Mouse (Mus musculus) limb, embryonic 14.5 days (tissue): ENCODE measurements at regions not wholly inside any gene's neighbourhood (a gene's known extent, or its start where the extent isn't known, plus 50 kb on each side); places are given as distances from the start of the nearest gene placed in this dataset.
"Not testable (repeated sequence)": the region's sequence is repeated elsewhere in the genome, so short reads cannot be mapped to it uniquely, and the experiment has no call there.

Experiments
- ATAC-seq: fragments of 200-750 bp; cut with Nextera tagmentation; 2 replicates; pipeline ENCODE4 v1.8.0; 2017; ENCODE audit warnings: low read depth, moderate number of reproducible peaks, moderate TSS enrichment; ENCODE audit not compliant: low FRiP score
- DNase-seq: peaks from one replicate; pipeline ENCODE4 v3.0.0-alpha.2; 2015; ENCODE audit warnings: low spot score
- H3K27ac ChIP-seq: fragments of 300-500 bp; sonication (generic); replicated peaks from 2 replicates; pipeline ENCODE4 v1.5.1; 2014; ENCODE audit warnings: low read depth, mild to moderate bottlenecking, low read length, moderate library complexity, mixed read lengths
- H3K27me3 ChIP-seq: fragments of 300-500 bp; sonication (generic); 2 replicates; pipeline ENCODE4 v1.6.1; 2014; ENCODE audit warnings: low read length, mixed read lengths; ENCODE audit not compliant: control insufficient read depth, insufficient read depth
- H3K36me3 ChIP-seq: fragments of 300-500 bp; sonication (generic); 2 replicates; pipeline ENCODE4 v1.6.1; 2014; ENCODE audit warnings: mild to moderate bottlenecking, low read length, moderate library complexity, mixed read lengths; ENCODE audit not compliant: control insufficient read depth, insufficient read depth
- H3K4me1 ChIP-seq: fragments of 300-500 bp; sonication (generic); 2 replicates; pipeline ENCODE4 v1.6.1; 2014; ENCODE audit warnings: antibody characterized with exemption, low read length, mixed read lengths; ENCODE audit not compliant: control insufficient read depth, insufficient read depth
- H3K4me2 ChIP-seq: fragments of 300-500 bp; sonication (generic); replicated peaks from 2 replicates; pipeline ENCODE4 v1.6.1; 2014; ENCODE audit warnings: low read depth, mild to moderate bottlenecking, low read length, moderate library complexity; ENCODE audit not compliant: severe bottlenecking
- H3K4me3 ChIP-seq: fragments of 300-500 bp; sonication (generic); replicated peaks from 2 replicates; pipeline ENCODE4 v1.5.1; 2014; ENCODE audit warnings: low read length
- H3K9ac ChIP-seq: fragments of 300-500 bp; sonication (generic); 2 replicates; pipeline ENCODE4 v1.6.1; 2014; ENCODE audit warnings: mild to moderate bottlenecking, low read depth, low read length, moderate library complexity; ENCODE audit not compliant: severe bottlenecking
- H3K9me3 ChIP-seq: fragments of 300-500 bp; sonication (generic); 2 replicates; pipeline ENCODE4 v1.6.1; 2016; ENCODE audit warnings: low read length; ENCODE audit not compliant: control insufficient read depth
- POLR2A ChIP-seq: fragments of 200-500 bp; IDR thresholded peaks from 2 replicates; pipeline ENCODE4 v1.8.0; 2012; ENCODE audit warnings: inconsistent platforms, mild to moderate bottlenecking, moderate library complexity, borderline replicate concordance; ENCODE audit not compliant: insufficient read depth, insufficient read length; ENCODE audit errors: extremely low read depth
- WGBS: fragments of 180-500 bp; shearing (Covaris S2); extraction: QIAGEN DNeasy Blood & Tissue Kit; methylation state at CpG from one replicate; pipeline ENCODE4 v1.1.7; 2014; 5-methylcytosine and 5-hydroxymethylcytosine counted together

- DNase-seq (no peak), ATAC-seq (no peak)
- WGBS: 80% methylated on average over 3 of the region's 3 CpGs
- no peaks in the 10 kb centered on the region for H3K9me3 ChIP-seq
- no peak overlapping the region for H3K27ac ChIP-seq
- TF ChIP-seq POLR2A: no peak
- no peaks in the 10 kb centered on the region for H3K4me1 ChIP-seq
- no peak overlapping the region for H3K9ac ChIP-seq
- H3K36me3 ChIP-seq: no peaks in the 10 kb centered on the region
- H3K4me3 ChIP-seq: no peak overlapping the region
- no peaks in the 10 kb centered on the region for H3K27me3 ChIP-seq
- no peak overlapping the region for H3K4me2 ChIP-seq
Measured at GRCm38 (mm10) chr17:62135050-62135449, 746.1 kb downstream of the Efna5 start.

- DNase-seq, H3K4me3 ChIP-seq, ATAC-seq, H3K9ac ChIP-seq, H3K27me3 ChIP-seq, H3K9me3 ChIP-seq, H3K36me3 ChIP-seq, H3K4me2 ChIP-seq, H3K27ac ChIP-seq, H3K4me1 ChIP-seq: not testable (repeated sequence)
- 99% methylated on average over 3 of the region's 3 CpGs for WGBS
Measured at GRCm38 (mm10) chr17:62111703-62112102, 769.4 kb downstream of the Efna5 start.

DNA sequence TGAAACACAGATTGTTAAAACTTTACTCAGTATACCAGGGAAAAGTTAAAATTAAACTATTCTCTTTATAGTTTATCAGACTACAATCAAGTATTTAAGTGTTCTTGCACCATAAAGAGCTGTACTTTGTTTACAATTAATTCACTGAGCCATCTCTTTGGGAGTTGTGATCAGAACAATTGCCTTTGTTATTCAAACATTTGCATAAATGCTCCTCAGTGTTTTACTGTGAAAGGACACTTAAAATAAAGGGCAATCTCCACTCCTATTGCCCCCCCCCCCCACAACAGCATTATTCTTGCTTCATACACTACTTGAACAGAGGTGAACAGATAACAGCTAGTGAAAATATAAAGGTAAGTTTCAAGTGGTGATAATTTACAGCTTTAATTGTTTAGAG, 772.1 kb downstream of the Efna5 start:
- no peak for TF ChIP-seq POLR2A
- H3K4me3 ChIP-seq: no peak overlapping the region
- no peaks in the 10 kb centered on the region for H3K27me3 ChIP-seq
- H3K4me1 ChIP-seq: no peaks in the 10 kb centered on the region
- H3K9ac ChIP-seq: no peak overlapping the region
- H3K9me3 ChIP-seq: no peaks in the 10 kb centered on the region
- H3K36me3 ChIP-seq: no peaks in the 10 kb centered on the region
- no peak overlapping the region for H3K27ac ChIP-seq
- H3K4me2 ChIP-seq: no peak overlapping the region
- ATAC-seq (no peak), DNase-seq (no peak)

DNA sequence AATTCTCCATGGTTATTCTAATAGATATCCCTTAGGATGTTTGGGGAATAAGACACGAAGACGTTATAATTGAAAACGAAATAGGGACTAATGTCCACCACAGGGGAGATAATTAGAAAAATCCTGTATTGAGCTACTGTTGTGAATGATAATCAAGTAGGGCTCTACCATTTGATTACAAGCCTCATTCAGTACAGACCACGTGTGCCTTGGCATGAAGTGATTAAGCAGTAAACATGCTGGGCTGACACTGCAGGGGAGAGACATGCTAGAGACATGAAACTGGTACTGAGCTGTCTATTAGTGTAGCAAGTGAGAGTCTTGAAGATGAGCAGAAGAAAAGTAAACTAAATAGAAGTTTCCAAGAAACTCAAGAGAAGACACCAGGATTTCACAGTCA, 797.8 kb downstream of the Efna5 start:
- Histone ChIP-seq H3K27me3 (no peaks in the 10 kb centered on the region), H3K9me3 (no peaks in the 10 kb centered on the region), H3K4me1 (no peaks in the 10 kb centered on the region), H3K27ac (no peak overlapping the region), H3K9ac (no peak overlapping the region), H3K4me2 (no peak overlapping the region), H3K4me3 (no peak overlapping the region), H3K36me3 (no peaks in the 10 kb centered on the region)
- DNase-seq (no peak), ATAC-seq (no peak)
- 73% methylated on average over 4 of the region's 4 CpGs for WGBS
- no peak for TF ChIP-seq POLR2A

DNA sequence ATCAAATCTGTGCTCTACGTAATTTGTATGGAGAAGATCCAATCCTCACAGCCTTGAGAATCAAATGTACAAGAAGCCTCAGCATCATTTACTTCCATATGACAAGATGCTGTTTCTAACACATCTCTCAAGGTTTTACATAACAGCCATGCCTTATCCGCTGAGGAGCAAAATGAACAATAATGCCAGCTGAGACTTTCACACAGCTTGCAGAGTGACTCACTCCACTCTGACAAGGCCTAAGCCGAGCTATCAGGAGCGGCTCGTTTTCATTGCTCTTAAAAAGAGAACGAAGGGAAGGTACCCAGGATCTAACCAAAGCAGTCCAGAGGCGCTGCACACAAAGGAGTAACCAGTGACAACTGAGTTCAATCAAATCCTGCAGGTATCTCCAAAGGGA, 803.5 kb downstream of the Efna5 start:
- no peak overlapping the region for H3K4me2 ChIP-seq
- TF ChIP-seq POLR2A: no peak
- ATAC-seq (no peak), DNase-seq (no peak)
- no peak overlapping the region for H3K4me3 ChIP-seq
- 77% methylated on average over 7 of the region's 7 CpGs for WGBS
- H3K27ac ChIP-seq: no peak overlapping the region
- H3K27me3 ChIP-seq: no peaks in the 10 kb centered on the region
- no peak overlapping the region for H3K9ac ChIP-seq
- no peaks in the 10 kb centered on the region for H3K9me3 ChIP-seq
- H3K4me1 ChIP-seq: no peaks in the 10 kb centered on the region
- no peaks in the 10 kb centered on the region for H3K36me3 ChIP-seq

DNA sequence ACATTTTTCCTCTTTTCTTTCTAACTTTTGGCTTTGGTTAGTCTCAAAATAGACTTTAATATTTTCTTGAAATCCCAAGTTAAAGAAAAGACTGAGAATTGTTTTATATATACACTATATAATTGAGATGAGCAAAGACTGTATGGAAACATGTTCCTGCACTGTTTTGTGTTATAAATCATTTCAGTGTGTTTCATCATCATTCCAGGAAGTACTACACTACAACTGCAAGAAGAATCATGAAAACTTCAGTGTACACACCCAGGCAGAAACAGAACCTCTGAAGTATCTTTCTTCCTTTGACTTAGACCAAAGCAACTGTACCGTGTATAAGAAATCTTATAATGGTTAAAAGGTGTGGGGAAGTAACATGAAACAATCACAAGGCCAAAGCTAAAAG, 816.2 kb downstream of the Efna5 start:
- no peak for ATAC-seq
- Histone ChIP-seq H3K9me3 (no peaks in the 10 kb centered on the region), H3K36me3 (no peaks in the 10 kb centered on the region), H3K9ac (no peak overlapping the region), H3K27ac (no peak overlapping the region), H3K4me1 (no peaks in the 10 kb centered on the region), H3K4me3 (no peak overlapping the region), H3K27me3 (no peaks in the 10 kb centered on the region), H3K4me2 (no peak overlapping the region)
- WGBS: 73% methylated on average over 1 of the region's 1 CpGs
- no peak for DNase-seq
- TF ChIP-seq POLR2A: no peak
